Mouse (Mus musculus): ENCODE data around the gene Samd3. TPM values are rescaled to one million over a fixed set of nuclear protein-coding genes. Genes with fewer than 3 reads are reported as not detected.

Gene Samd3
- total RNA-seq, 2 experiments from 2014 or later, result 1.8 to 4.2 TPM

DNA sequence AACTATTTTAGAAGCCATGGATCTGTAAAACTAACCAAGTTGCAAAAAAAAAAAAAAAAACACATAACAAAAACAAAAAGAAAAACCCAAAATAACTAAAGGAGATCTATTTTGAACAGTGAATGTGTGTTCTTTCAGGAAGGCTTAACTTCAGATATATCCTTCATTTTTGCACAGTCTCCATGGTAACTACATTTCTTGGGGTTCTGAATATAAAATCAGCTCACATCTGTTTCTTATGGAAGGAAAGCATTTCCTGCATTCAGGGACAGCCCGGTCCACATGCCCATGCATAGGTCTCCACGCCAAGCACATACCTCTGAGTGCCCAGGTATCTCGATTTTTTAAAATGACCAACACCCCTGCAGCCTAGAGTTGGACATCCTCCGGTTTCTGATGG, 72.8 kb downstream of the Samd3 start:
- ATAC-seq (ENCODE audit: poor library complexity, severe bottlenecking), result no peak

- no peak for ATAC-seq (ENCODE audit: poor library complexity, severe bottlenecking)
Measured at GRCm38 (mm10) chr10:26303485-26303884, 74.0 kb downstream of the Samd3 start.

- ATAC-seq (ENCODE audit: poor library complexity, severe bottlenecking), result no peak
Measured at GRCm38 (mm10) chr10:26314327-26314726, 84.8 kb downstream of the Samd3 start.

DNA sequence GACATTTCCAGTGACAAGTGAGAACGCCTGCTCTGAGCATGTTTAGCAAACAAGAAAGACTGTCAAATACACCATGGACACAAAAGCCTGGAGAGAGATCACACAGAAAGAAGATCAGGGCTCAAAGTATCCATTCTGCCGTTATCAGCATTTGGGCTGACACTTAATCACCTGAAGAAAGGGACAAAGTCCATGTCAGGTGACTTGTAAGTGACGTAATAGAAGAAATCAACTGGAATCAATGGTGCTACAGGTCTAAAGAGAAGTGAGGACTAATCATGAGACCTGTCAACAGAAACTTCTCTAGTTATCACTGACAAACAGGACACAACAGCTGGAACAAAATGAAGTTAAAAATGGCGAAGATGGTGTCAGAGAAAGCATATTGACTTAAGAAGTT, 91.2 kb downstream of the Samd3 start:
- ATAC-seq (ENCODE audit: poor library complexity, severe bottlenecking), result no peak

Other genes starting within 250 kb of the Samd3 start
- not detected in 2 replicates for gene Gm9767, start 151.5 kb upstream of the Samd3 start, total RNA-seq (2015)
- gene Gm9767, start 151.5 kb upstream of the Samd3 start, total RNA-seq (2017), result not detected in 2 replicates
- not detected in 2 replicates for gene Tmem200a, start 150.7 kb upstream of the Samd3 start, total RNA-seq (2015)
- not detected in 2 replicates for gene Tmem200a, start 150.7 kb upstream of the Samd3 start, total RNA-seq (2017)
- gene L3mbtl3, start 146.3 kb downstream of the Samd3 start, total RNA-seq (2015), result 10.6 and 15.7 TPM in 2 replicates
- 17.2 and 17.3 TPM in 2 replicates for gene L3mbtl3, start 146.3 kb downstream of the Samd3 start, total RNA-seq (2017)

Data from megakaryocyte, adult 5-6 weeks (primary cell).